Mouse (Mus musculus) stomach, postnatal 0 days (tissue): Measurements from ENCODE around the gene Eif2d.

Source experiments
- CTCF ChIP-seq: IDR thresholded peaks from 2 replicates; pipeline ENCODE4 v1.5.1; 2016; ENCODE audit warnings: antibody characterized with exemption, low read depth, mild to moderate bottlenecking, moderate library complexity
- EP300 ChIP-seq: optimal IDR thresholded peaks from 2 replicates; pipeline ENCODE3; 2016; ENCODE audit warnings: antibody characterized with exemption

GRCm38 (mm10) chr1:131198417-131198960, 45.5 kb downstream of the Eif2d start:
- TF ChIP-seq CTCF (no peak), EP300 (no peak)
